Mouse (Mus musculus): ENCODE results near the gene Safb. TPM values are rescaled to one million over a fixed set of nuclear protein-coding genes. Genes with fewer than 3 reads are reported as not detected.
"Not testable (repeated sequence)": the region's sequence is repeated elsewhere in the genome, so short reads cannot be mapped to it uniquely, and the experiment has no call there.

The Safb gene
- total RNA-seq, 1 experiment, result 116 TPM

GRCm38 (mm10) chr17:56627530-56628277 lies 43.1 kb downstream of the Safb start, which contains the start of gene Catsperd:
TSS of gene Catsperd (plus strand) at chr17:56628143.
- in situ Hi-C loops (cut with MboI; ENCODE audit: low sequenced_read_pairs in 2 of 2, unreplicated experiment in 2 of 2), result no loop called here
- Histone ChIP-seq H3K9me3 (ENCODE audit: control insufficient read depth, insufficient read depth, low read depth, low read length) (no peaks in the 10 kb centered on the region), H3K4me1 (ENCODE audit: control insufficient read depth in 2 of 2, insufficient read depth in 2 of 2, low read length in 2 of 2, poor library complexity in 1 of 2) (peaks cover 7 to 9% of the 10 kb centered on the region in 2 experiments; a peak in 3 of 4 replicates), H3K27ac (ENCODE audit: insufficient read depth, low read depth, low read length, poor library complexity, severe bottlenecking) (peak within 1 kb of the TSS; percentile 4), H3K4me3 (ENCODE audit: insufficient read depth in 1 of 2, low read depth in 1 of 2, low read length in 2 of 2, poor library complexity in 1 of 2, severe bottlenecking in 1 of 2) (peak within 1 kb of the TSS; percentile 43 to 85), H3K36me3 (ENCODE audit: control insufficient read depth, insufficient read depth, low read length, poor library complexity, severe bottlenecking) (peaks cover 10% of the 10 kb centered on the region), H3K9ac (ENCODE audit: insufficient read depth, low read depth, low read length, poor library complexity, severe bottlenecking) (peak within 1 kb of the TSS; percentile 37)
- TF ChIP-seq CHD2 (IDR thresholded peaks at IDR 0.05; ENCODE audit: low read depth, low read length) (no peak), ZNF384 (IDR thresholded peaks at IDR 0.05; ENCODE audit: low read depth, low read length) (no peak)
- no peak for DNase-seq (ENCODE audit: low read depth, low spot score)

DNA sequence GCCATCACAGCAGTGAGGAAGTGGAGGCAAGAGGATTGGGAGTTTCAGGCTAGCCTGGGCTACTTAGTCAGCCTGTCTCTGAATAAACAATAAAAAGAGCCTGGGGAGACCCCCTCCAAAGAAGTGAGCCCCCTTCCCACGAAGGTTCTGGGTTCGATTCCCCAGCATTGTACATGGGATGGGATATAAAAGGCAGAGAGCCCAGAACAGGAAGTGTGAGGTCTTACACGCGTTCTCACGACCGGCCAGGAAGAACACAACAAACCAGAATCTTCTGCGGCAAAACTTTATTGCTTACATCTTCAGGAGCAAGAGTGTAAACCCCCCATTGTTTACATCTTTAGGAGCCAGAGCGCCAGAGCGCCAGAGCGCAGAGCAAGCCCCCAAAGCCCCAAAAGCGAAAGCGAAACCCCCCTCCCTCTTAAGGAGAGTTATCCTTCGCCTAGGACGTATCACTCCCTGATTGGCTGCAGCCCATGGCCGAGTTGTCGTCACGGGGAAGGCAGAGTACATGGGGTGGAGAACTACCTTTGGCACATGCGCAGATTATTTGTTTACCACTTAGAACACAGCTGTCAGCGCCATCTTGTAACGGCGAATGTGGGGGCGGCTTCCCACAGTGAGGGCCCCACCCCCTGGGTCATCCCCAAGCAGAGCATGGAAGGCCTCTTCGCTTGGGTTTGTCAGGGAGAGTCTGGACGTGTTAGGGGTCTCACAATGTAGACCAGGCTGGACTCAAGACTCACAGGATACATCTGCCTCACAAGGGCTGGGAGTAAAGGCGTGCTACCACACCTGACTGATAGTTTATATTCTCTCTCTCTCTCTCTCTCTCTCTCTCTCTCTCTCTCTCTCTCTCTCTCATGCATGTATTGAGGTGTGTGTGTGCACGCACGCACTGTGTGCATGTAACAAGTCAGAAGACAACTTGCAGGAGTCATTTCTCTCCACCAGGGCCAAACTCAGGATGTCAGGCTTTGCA lies 45.5 kb downstream of the Safb start:
- in situ Hi-C loops (cut with MboI; ENCODE audit: low sequenced_read_pairs in 2 of 2, unreplicated experiment in 2 of 2); H3K27ac ChIP-seq (ENCODE audit: insufficient read depth, low read depth, low read length, poor library complexity, severe bottlenecking); DNase-seq (ENCODE audit: low read depth, low spot score); H3K9me3 ChIP-seq (ENCODE audit: control insufficient read depth, insufficient read depth, low read depth, low read length); H3K36me3 ChIP-seq (ENCODE audit: control insufficient read depth, insufficient read depth, low read length, poor library complexity, severe bottlenecking); H3K4me3 ChIP-seq (ENCODE audit: insufficient read depth in 1 of 2, low read depth in 1 of 2, low read length in 2 of 2, poor library complexity in 1 of 2, severe bottlenecking in 1 of 2); H3K9ac ChIP-seq (ENCODE audit: insufficient read depth, low read depth, low read length, poor library complexity, severe bottlenecking): not testable (repeated sequence)
- peaks cover 7 to 12% of the 10 kb centered on the region in 2 experiments; a peak in 3 of 4 replicates for H3K4me1 ChIP-seq (ENCODE audit: control insufficient read depth in 2 of 2, insufficient read depth in 2 of 2, low read length in 2 of 2, poor library complexity in 1 of 2)

GRCm38 (mm10) chr17:56631807-56632206 lies 47.2 kb downstream of the Safb start:
- Histone ChIP-seq H3K4me1 (ENCODE audit: control insufficient read depth in 2 of 2, insufficient read depth in 2 of 2, low read length in 2 of 2, poor library complexity in 1 of 2) (peaks cover 7% of the 10 kb centered on the region in 2 experiments; a peak in 3 of 4 replicates), H3K27ac (ENCODE audit: insufficient read depth, low read depth, low read length, poor library complexity, severe bottlenecking) (peak overlapping the region; percentile 50), H3K9ac (ENCODE audit: insufficient read depth, low read depth, low read length, poor library complexity, severe bottlenecking) (no peak overlapping the region), H3K4me3 (ENCODE audit: insufficient read depth in 1 of 2, low read depth in 1 of 2, low read length in 2 of 2, poor library complexity in 1 of 2, severe bottlenecking in 1 of 2) (peak overlapping the region; percentile 6 to 61; a peak in 2 of 4 replicates), H3K9me3 (ENCODE audit: control insufficient read depth, insufficient read depth, low read depth, low read length) (no peaks in the 10 kb centered on the region), H3K36me3 (ENCODE audit: control insufficient read depth, insufficient read depth, low read length, poor library complexity, severe bottlenecking) (no peaks in the 10 kb centered on the region)
- in situ Hi-C loops (cut with MboI; ENCODE audit: low sequenced_read_pairs in 2 of 2, unreplicated experiment in 2 of 2), result no loop called here
- TF ChIP-seq ZC3H11A (IDR thresholded peaks at IDR 0.05; ENCODE audit: borderline replicate concordance, low read depth, low read length) (no peak), ZNF384 (IDR thresholded peaks at IDR 0.05; ENCODE audit: low read depth, low read length) (peak; percentile 33; the same call in 1 of the 2 replicates)
- DNase-seq (ENCODE audit: low read depth, low spot score), result peak; percentile 81

DNA sequence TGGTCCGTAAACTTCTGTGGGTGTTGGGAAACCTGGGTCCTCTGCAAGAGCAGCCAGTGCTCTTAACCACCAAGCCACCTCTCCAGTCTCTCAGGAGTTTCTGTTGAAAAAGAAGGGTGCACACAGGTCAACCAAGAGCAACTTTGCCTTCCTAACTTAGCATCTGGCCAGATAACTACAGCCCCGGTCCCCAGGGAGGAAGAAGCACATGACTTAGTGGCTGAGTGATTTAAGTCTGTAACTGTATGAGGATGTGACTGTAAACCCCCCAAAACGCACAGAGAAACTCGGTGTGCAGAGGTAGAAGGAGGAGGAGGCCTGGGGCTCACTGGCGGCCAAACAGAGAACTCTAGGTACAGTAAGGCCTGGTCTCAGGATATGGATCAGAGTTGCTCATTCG lies 49.4 kb downstream of the Safb start:
- no peaks in the 10 kb centered on the region for H3K36me3 ChIP-seq (ENCODE audit: control insufficient read depth, insufficient read depth, low read length, poor library complexity, severe bottlenecking)
- H3K4me1 ChIP-seq (ENCODE audit: control insufficient read depth in 2 of 2, insufficient read depth in 2 of 2, low read length in 2 of 2, poor library complexity in 1 of 2), result peaks cover 6 to 7% of the 10 kb centered on the region in 2 experiments; a peak in 3 of 4 replicates
- H3K4me3 ChIP-seq (ENCODE audit: insufficient read depth in 1 of 2, low read depth in 1 of 2, low read length in 2 of 2, poor library complexity in 1 of 2, severe bottlenecking in 1 of 2), result no peak overlapping the region
- in situ Hi-C loops (cut with MboI; ENCODE audit: low sequenced_read_pairs in 2 of 2, unreplicated experiment in 2 of 2), result no loop called here
- no peak for DNase-seq (ENCODE audit: low read depth, low spot score)
- H3K9ac ChIP-seq (ENCODE audit: insufficient read depth, low read depth, low read length, poor library complexity, severe bottlenecking), result no peak overlapping the region
- no peak overlapping the region for H3K27ac ChIP-seq (ENCODE audit: insufficient read depth, low read depth, low read length, poor library complexity, severe bottlenecking)
- H3K9me3 ChIP-seq (ENCODE audit: control insufficient read depth, insufficient read depth, low read depth, low read length), result no peaks in the 10 kb centered on the region
- TF ChIP-seq ZC3H11A (IDR thresholded peaks at IDR 0.05; ENCODE audit: borderline replicate concordance, low read depth, low read length), result no peak
- no peak for TF ChIP-seq HCFC1 (IDR thresholded peaks at IDR 0.05; ENCODE audit: borderline replicate concordance, insufficient read depth, low read length)
- TF ChIP-seq MAFK (IDR thresholded peaks at IDR 0.05; ENCODE audit: insufficient read depth, low read depth, low read length), result no peak
- no peak for TF ChIP-seq ZNF384 (IDR thresholded peaks at IDR 0.05; ENCODE audit: low read depth, low read length)
- no peak for TF ChIP-seq CHD2 (IDR thresholded peaks at IDR 0.05; ENCODE audit: low read depth, low read length)
